Mouse (Mus musculus) gastrocnemius, postnatal 14 days (tissue): Measurements from ENCODE around the gene Hist1h2ao. TPM values are rescaled to one million over a fixed set of nuclear protein-coding genes. Genes with fewer than 3 reads are reported as not detected.

Experiments used
- microRNA-seq, 2 experiments: library from miRNA; unstranded; fragments of <30 nt; microRNA quantifications; one replicate each; pipeline ENCODE4 v1.2.0; 2021
- total RNA-seq, 2 experiments: library from RNA; stranded (reverse); gene quantifications; 2 replicates each; pipeline ENCODE4 v1.2.3; 2021

Gene Hist1h2ao
- total RNA-seq, 2 experiments from 2014 or later = 67.5 to 87.1 TPM

Small RNA genes within 50 kb of the gene (microRNA-seq; reads per million reads assigned to microRNA genes)
- gene Gm19658 (0 reads per million in 2 experiments), gene Gm44346 (0 reads per million in 2 experiments), gene Gm44466 (0 reads per million in 2 experiments)

Other genes with a start within 250 kb of the Hist1h2ao start
- gene Olfr1364, start 228.7 kb upstream of the Hist1h2ao start, total RNA-seq = not detected
- not detected for gene Olfr1362, start 196.4 kb upstream of the Hist1h2ao start, total RNA-seq
- not detected for gene Olfr11, start 167.9 kb upstream of the Hist1h2ao start, total RNA-seq
- not detected for gene Olfr1361, start 147.1 kb upstream of the Hist1h2ao start, total RNA-seq
- not detected for gene Olfr1360, start 133.1 kb upstream of the Hist1h2ao start, total RNA-seq
- gene Olfr1359, start 112.4 kb upstream of the Hist1h2ao start, total RNA-seq = not detected
- gene Hist1h2bl, start 94.3 kb upstream of the Hist1h2ao start, total RNA-seq = 10 to 100 TPM; 79.9 to 84.7 TPM
- 10 to 100 TPM; 70.5 to 87.6 TPM for gene Hist1h2ai, start 94.0 kb upstream of the Hist1h2ao start, total RNA-seq
- gene Hist1h3h, start 92.8 kb upstream of the Hist1h2ao start, total RNA-seq = 100 to 1,000 TPM; 108 to 117 TPM
- 10 to 100 TPM; 20.2 to 23.0 TPM for gene Hist1h2bm, start 88.4 kb upstream of the Hist1h2ao start, total RNA-seq
- gene Hist1h4j, start 75.4 kb upstream of the Hist1h2ao start, total RNA-seq = 10 to 100 TPM; 15.5 to 16.2 TPM
- 100 to 1,000 TPM; 174 TPM for gene Hist1h4k, start 60.0 kb upstream of the Hist1h2ao start, total RNA-seq
- 10 to 100 TPM; 29.4 to 33.4 TPM for gene Hist1h2ak, start 56.6 kb upstream of the Hist1h2ao start, total RNA-seq
- gene Hist1h2bn, start 56.3 kb upstream of the Hist1h2ao start, total RNA-seq = 10 to 100 TPM; 39.6 to 49.3 TPM
- gene Hist1h1b, start 29.8 kb upstream of the Hist1h2ao start, total RNA-seq = 10 to 100 TPM; 49.0 to 49.9 TPM
- 10 to 100 TPM; 87.1 to 98.9 TPM for gene Hist1h3i, start 27.1 kb upstream of the Hist1h2ao start, total RNA-seq
- gene Hist1h2an, start 23.2 kb upstream of the Hist1h2ao start, total RNA-seq = 10 to 100 TPM in 1 of 2 experiments, 1 to 10 TPM in 1; 7.8 to 10.7 TPM
- gene Hist1h2bp, start 23.0 kb upstream of the Hist1h2ao start, total RNA-seq = 10 to 100 TPM; 32.1 to 32.8 TPM
- gene Hist1h2bq, start 268 bp upstream of the Hist1h2ao start, total RNA-seq = 10 to 100 TPM; 58.2 to 75.5 TPM
- 100 to 1,000 TPM; 150 to 154 TPM for gene Hist1h4m, start 1.3 kb downstream of the Hist1h2ao start, total RNA-seq
- 10 to 100 TPM; 26.8 to 27.2 TPM for gene Hist1h4n, start 21.7 kb downstream of the Hist1h2ao start, total RNA-seq
- 10 to 100 TPM; 29.4 to 69.3 TPM for gene Hist1h2ap, start 23.0 kb downstream of the Hist1h2ao start, total RNA-seq
- 10 to 100 TPM; 57.8 to 74.3 TPM for gene Hist1h2br, start 23.3 kb downstream of the Hist1h2ao start, total RNA-seq
- gene Zfp184, start 134.6 kb downstream of the Hist1h2ao start, total RNA-seq = under 1 TPM; 0.33 to 0.38 TPM
- not detected for gene Pom121l2, start 170.7 kb downstream of the Hist1h2ao start, total RNA-seq
- gene Prss16, start 199.3 kb downstream of the Hist1h2ao start, total RNA-seq = not detected
- 10 to 100 TPM; 45.8 to 69.2 TPM for gene Hist1h2ah, start 225.1 kb downstream of the Hist1h2ao start, total RNA-seq
- 10 to 100 TPM; 80.3 to 90.2 TPM for gene Hist1h2bk, start 225.4 kb downstream of the Hist1h2ao start, total RNA-seq
- gene Hist1h4i, start 230.9 kb downstream of the Hist1h2ao start, total RNA-seq = 10 to 100 TPM; 46.4 to 49.7 TPM
- 10 to 100 TPM; 40.6 to 42.0 TPM for gene Hist1h2ag, start 232.5 kb downstream of the Hist1h2ao start, total RNA-seq
- gene Hist1h2bj, start 232.7 kb downstream of the Hist1h2ao start, total RNA-seq = 10 to 100 TPM; 41.8 to 44.7 TPM